Mouse (Mus musculus): ENCODE data around the gene Mrpl50. TPM values are rescaled to one million over a fixed set of nuclear protein-coding genes. Genes with fewer than 3 reads are reported as not detected.

The Mrpl50 gene
- total RNA-seq (2017), result 31.4 and 38.3 TPM in 2 replicates

GRCm38 (mm10) chr4:49520572-49521340 is at the start of gene Mrpl50, which contains the start of gene Zfp189:
TSS of gene Mrpl50 (minus strand) at chr4:49521093.
TSS of gene Zfp189 (plus strand) at chr4:49521176.
- ATAC-seq (replicated peaks in 1 of 2; ENCODE audit: insufficient read depth in 1 of 2, low FRiP score in 2 of 2, low TSS enrichment in 1 of 2, low read depth in 1 of 2, poor library complexity in 2 of 2, severe bottlenecking in 2 of 2), result peak; percentile 99

GRCm38 (mm10) chr4:49567613-49568012 is 46.7 kb upstream of the Mrpl50 start:
- peak; percentile 97 to 99 for ATAC-seq (replicated peaks in 1 of 2; ENCODE audit: insufficient read depth in 1 of 2, low FRiP score in 2 of 2, low TSS enrichment in 1 of 2, low read depth in 1 of 2, poor library complexity in 2 of 2, severe bottlenecking in 2 of 2)

DNA sequence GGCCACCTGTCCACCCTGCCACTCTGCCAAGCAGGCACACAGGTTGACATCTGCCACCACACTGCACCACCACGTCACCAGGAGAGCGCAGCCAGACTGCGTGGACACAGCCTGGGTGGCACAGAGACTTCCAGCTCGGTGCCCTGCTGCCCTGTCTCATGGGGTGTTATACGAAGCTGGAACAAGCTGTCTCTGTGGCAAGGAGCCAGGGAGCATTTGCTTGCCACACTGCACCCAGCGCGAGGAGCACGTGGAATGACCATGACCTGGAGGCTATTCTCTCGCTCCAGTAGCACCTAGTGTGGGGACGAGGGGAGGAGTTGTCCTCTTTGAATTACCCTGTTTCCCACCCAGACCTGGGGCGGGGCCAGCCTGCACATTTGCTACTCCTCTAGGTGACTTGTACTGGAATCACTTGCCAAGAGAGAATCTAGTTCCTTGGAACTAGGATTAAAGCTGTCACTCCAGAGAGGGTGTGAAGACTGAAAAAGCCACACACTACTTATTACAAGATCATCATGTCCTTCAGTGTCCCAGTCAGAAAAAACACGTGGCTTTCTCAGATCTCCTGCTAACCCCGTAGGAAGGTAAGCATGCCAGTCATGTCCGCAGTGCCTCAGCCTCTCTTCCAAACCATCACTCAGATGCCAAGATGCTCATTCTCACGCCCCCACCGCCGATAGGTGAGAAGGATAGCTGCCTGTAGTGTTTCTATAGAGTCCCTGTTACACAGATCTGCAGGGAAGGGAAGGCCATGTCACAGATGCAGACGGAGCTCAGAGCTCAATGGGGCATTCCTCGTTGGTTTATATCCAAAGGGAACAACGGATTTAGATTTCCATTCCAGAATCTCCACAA is 39.3 kb upstream of the Mrpl50 start:
- ATAC-seq (replicated peaks in 1 of 2; ENCODE audit: insufficient read depth in 1 of 2, low FRiP score in 2 of 2, low TSS enrichment in 1 of 2, low read depth in 1 of 2, poor library complexity in 2 of 2, severe bottlenecking in 2 of 2), result no peak

DNA sequence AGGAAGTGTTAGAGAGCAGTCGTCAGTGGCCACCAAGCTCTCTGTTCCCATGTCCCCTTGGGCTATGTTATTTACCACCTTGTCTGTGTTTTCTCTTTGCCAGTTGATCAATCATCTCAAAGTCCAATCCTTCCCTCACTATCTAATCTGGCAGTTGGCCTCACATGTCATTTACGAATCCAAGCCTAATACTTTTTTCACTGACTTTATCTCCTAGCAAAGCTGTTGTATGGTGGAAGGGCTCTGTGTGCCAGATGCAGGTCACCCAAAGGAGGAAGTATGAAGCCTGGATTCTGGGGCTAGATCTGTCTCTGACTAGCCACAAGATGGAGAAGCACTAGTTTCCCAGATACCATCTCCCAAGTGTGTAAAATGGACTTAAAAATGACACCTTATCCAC is 37.3 kb upstream of the Mrpl50 start:
- no peak for ATAC-seq (replicated peaks in 1 of 2; ENCODE audit: insufficient read depth in 1 of 2, low FRiP score in 2 of 2, low TSS enrichment in 1 of 2, low read depth in 1 of 2, poor library complexity in 2 of 2, severe bottlenecking in 2 of 2)

DNA sequence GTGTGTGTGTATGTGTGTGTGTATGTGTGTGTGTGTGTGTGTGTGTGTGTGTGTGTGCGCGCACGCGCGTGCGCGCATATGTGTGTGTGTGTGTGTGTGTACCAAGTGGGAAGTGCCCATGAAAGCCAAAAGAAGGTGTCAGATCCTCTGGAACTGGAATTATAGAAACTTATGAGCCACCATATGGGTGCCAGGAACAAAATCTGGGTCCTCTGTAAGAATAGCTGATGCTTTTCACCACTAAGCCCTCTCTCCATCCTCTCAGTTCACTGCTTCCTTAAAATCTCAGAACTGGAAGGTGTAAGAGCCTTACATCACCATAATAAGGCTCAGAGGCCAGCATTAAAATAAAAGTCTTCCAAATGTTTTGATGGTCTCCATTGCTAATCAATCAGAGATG is 36.5 kb upstream of the Mrpl50 start:
- ATAC-seq (replicated peaks in 1 of 2; ENCODE audit: insufficient read depth in 1 of 2, low FRiP score in 2 of 2, low TSS enrichment in 1 of 2, low read depth in 1 of 2, poor library complexity in 2 of 2, severe bottlenecking in 2 of 2), result no peak

DNA sequence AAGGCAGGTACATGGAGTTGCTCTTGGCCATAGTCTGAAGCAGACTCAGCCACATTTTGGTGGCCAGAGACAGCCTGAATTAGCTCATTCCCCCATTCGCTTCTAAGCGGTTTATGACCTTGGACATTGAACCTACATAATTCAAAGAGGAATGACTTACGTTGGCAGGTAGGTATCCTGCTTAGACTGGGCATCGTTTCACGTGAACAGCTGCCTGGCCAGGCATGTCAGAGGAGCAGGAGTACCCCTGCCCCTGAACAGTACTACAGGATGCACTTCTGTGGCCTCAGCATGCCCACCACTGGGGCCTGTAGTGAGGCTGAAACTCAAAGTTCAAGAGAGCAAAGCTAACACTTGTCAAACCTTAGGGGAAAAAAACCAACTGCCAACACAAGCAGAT is 32.5 kb upstream of the Mrpl50 start:
- ATAC-seq (replicated peaks in 1 of 2; ENCODE audit: insufficient read depth in 1 of 2, low FRiP score in 2 of 2, low TSS enrichment in 1 of 2, low read depth in 1 of 2, poor library complexity in 2 of 2, severe bottlenecking in 2 of 2), result no peak

GRCm38 (mm10) chr4:49549383-49549782 is 28.5 kb upstream of the Mrpl50 start, which contains the start of gene Aldob:
TSS of gene Aldob (minus strand) at chr4:49549546.
- ATAC-seq (replicated peaks in 1 of 2; ENCODE audit: insufficient read depth in 1 of 2, low FRiP score in 2 of 2, low TSS enrichment in 1 of 2, low read depth in 1 of 2, poor library complexity in 2 of 2, severe bottlenecking in 2 of 2), result no peak

DNA sequence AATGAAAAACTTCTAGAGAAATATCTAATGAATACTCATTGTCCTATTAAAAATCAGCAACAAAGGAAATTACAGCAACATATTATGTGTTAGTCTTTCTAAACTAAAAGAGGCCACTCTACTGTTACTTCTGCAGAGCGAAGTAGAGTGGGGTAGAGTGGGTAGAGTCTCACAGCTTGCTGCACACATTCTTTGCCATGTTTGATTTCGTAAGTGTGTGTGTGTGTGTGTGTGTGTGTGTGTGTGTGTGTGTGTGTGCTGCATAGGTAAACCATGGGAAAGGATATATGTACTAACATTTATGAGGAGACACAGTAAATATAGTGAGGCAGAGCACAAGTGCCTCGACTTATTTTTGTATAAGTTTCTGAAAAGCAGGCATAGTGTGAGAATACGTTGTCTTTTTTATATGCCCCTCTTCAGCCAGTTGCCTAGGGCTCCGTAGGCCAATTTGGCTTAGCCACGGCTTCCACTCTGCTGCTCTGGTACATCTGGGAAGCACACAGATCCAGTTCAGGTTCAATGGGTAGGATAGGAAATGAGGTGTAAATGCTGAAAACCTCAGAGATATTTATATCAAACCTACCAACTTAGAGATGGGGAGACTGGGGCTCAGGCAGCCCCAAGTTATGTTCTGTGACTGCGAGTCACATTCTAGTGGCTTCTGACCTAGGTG is 26.8 kb upstream of the Mrpl50 start:
- no peak for ATAC-seq (replicated peaks in 1 of 2; ENCODE audit: insufficient read depth in 1 of 2, low FRiP score in 2 of 2, low TSS enrichment in 1 of 2, low read depth in 1 of 2, poor library complexity in 2 of 2, severe bottlenecking in 2 of 2)

GRCm38 (mm10) chr4:49546873-49547543 is 26.1 kb upstream of the Mrpl50 start:
- no peak for ATAC-seq (replicated peaks in 1 of 2; ENCODE audit: insufficient read depth in 1 of 2, low FRiP score in 2 of 2, low TSS enrichment in 1 of 2, low read depth in 1 of 2, poor library complexity in 2 of 2, severe bottlenecking in 2 of 2)

GRCm38 (mm10) chr4:49546026-49546425 is 25.1 kb upstream of the Mrpl50 start:
- no peak for ATAC-seq (replicated peaks in 1 of 2; ENCODE audit: insufficient read depth in 1 of 2, low FRiP score in 2 of 2, low TSS enrichment in 1 of 2, low read depth in 1 of 2, poor library complexity in 2 of 2, severe bottlenecking in 2 of 2)

- no peak for ATAC-seq (replicated peaks in 1 of 2; ENCODE audit: insufficient read depth in 1 of 2, low FRiP score in 2 of 2, low TSS enrichment in 1 of 2, low read depth in 1 of 2, poor library complexity in 2 of 2, severe bottlenecking in 2 of 2)
Observed at GRCm38 (mm10) chr4:49540966-49541365, 20.1 kb upstream of the Mrpl50 start.

- ATAC-seq (replicated peaks in 1 of 2; ENCODE audit: insufficient read depth in 1 of 2, low FRiP score in 2 of 2, low TSS enrichment in 1 of 2, low read depth in 1 of 2, poor library complexity in 2 of 2, severe bottlenecking in 2 of 2), result no peak
Observed at GRCm38 (mm10) chr4:49539665-49540064, 18.8 kb upstream of the Mrpl50 start.

GRCm38 (mm10) chr4:49536671-49537070 is 15.8 kb upstream of the Mrpl50 start:
- no peak for ATAC-seq (replicated peaks in 1 of 2; ENCODE audit: insufficient read depth in 1 of 2, low FRiP score in 2 of 2, low TSS enrichment in 1 of 2, low read depth in 1 of 2, poor library complexity in 2 of 2, severe bottlenecking in 2 of 2)

GRCm38 (mm10) chr4:49535675-49536294 is 14.9 kb upstream of the Mrpl50 start:
- ATAC-seq (replicated peaks in 1 of 2; ENCODE audit: insufficient read depth in 1 of 2, low FRiP score in 2 of 2, low TSS enrichment in 1 of 2, low read depth in 1 of 2, poor library complexity in 2 of 2, severe bottlenecking in 2 of 2), result no peak

DNA sequence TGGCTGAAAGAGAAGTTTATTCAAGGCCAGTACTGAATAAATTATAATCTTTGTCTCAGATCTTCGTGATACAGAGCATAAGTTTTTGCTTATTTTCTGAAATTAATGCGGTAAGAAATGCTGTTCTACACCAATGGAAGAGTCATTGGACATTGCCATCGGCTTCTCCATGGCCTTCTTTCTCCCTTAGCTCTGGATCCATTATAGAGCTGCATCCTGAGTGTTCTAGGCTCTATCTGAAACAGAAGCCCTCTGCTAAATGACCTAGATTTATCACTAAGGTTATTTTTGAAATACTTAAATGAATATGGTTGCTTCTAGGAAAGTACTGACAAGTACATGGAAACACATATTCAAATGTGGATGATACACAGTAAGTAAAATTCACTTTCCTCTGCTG is 14.1 kb upstream of the Mrpl50 start:
- ATAC-seq (replicated peaks in 1 of 2; ENCODE audit: insufficient read depth in 1 of 2, low FRiP score in 2 of 2, low TSS enrichment in 1 of 2, low read depth in 1 of 2, poor library complexity in 2 of 2, severe bottlenecking in 2 of 2), result no peak

DNA sequence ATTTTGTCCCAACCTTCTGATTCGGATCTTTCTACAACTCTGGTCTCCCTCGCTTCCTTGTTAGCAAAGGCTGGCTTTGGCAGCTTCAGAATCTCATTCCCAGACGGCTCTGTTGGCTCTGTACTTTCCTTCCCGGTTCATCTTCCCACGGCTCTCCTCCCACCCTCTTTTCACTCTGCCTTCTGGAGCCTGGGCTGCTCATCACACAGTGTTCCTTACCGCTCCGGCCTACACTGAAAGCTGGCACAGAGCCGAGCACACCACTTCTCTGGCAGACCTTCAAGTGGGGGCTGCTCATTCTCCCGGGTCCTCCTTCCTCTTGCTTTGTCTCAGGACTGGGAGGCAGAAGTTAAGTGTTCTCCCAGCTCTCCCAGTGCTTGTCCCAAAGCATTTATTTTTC is 1.7 kb upstream of the Mrpl50 start:
- ATAC-seq (replicated peaks in 1 of 2; ENCODE audit: insufficient read depth in 1 of 2, low FRiP score in 2 of 2, low TSS enrichment in 1 of 2, low read depth in 1 of 2, poor library complexity in 2 of 2, severe bottlenecking in 2 of 2), result no peak

DNA sequence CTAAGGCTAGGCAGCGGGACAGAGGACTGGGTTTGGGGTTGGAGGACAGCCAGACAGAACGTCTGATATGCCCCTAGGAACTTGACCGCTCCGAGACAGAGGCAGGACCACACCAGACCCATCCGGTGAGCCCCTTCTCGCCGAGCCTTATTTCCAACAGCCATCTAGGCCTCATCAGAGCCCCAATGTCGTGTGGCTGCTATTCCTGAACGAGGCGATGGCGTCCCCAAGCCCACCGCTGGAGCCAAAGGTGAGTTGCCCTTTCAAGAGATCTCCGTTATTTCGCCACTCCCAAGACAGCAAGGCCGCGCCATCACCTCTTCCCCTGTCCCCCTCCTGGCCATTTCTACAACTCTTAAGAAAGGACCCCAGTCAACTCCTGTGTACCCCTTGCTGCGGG is 453 bp upstream of the Mrpl50 start:
- ATAC-seq (replicated peaks in 1 of 2; ENCODE audit: insufficient read depth in 1 of 2, low FRiP score in 2 of 2, low TSS enrichment in 1 of 2, low read depth in 1 of 2, poor library complexity in 2 of 2, severe bottlenecking in 2 of 2), result peak; percentile 15 to 43
